Mouse (Mus musculus) liver, adult 2 months (tissue): ENCODE measurements around the gene Hyal2. TPM values are rescaled to one million over a fixed set of nuclear protein-coding genes. Genes with fewer than 3 reads are reported as not detected.
A peak's percentile ranks its signal among the peaks of the same experiment; 100 is the strongest.

Source experiments
- DNase-seq: peaks from one replicate; pipeline ENCODE4 v3.0.0-alpha.2; 2011; ENCODE audit warnings: low read depth, low spot score; ENCODE audit errors: extremely low read depth
- H3K27ac ChIP-seq: fragments of 200-500 bp; replicated peaks from 2 replicates; pipeline ENCODE4 v1.5.1; 2012; ENCODE audit warnings: low read depth, mild to moderate bottlenecking, control low read depth, inconsistent platforms, low read length; ENCODE audit not compliant: insufficient read depth
- H3K27me3 ChIP-seq: fragments of 200-500 bp; 2 replicates; pipeline ENCODE4 v1.6.1; 2012; ENCODE audit warnings: mild to moderate bottlenecking, moderate library complexity, low read length, inconsistent platforms; ENCODE audit not compliant: control insufficient read depth, insufficient read depth
- H3K36me3 ChIP-seq: fragments of 200-500 bp; 2 replicates; pipeline ENCODE4 v1.6.1; 2012; ENCODE audit warnings: low read length, inconsistent platforms; ENCODE audit not compliant: control insufficient read depth, insufficient read depth
- H3K4me1 ChIP-seq: fragments of 200-500 bp; 2 replicates; pipeline ENCODE4 v1.6.1; 2011; ENCODE audit warnings: low read length; ENCODE audit not compliant: control insufficient read depth, insufficient read depth
- H3K4me3 ChIP-seq: fragments of 200-500 bp; 2 replicates; pipeline ENCODE4 v1.5.1; 2011; ENCODE audit warnings: low read depth, mild to moderate bottlenecking, control low read depth, low read length, moderate library complexity; ENCODE audit not compliant: insufficient read depth
- H3K79me2 ChIP-seq: fragments of 200-500 bp; 2 replicates; pipeline ENCODE4 v1.6.1; 2012; ENCODE audit warnings: inconsistent platforms, mild to moderate bottlenecking, low read length, moderate library complexity; ENCODE audit not compliant: control insufficient read depth, insufficient read depth
- H3K9ac ChIP-seq: fragments of 200-500 bp; 2 replicates; pipeline ENCODE4 v1.6.1; 2012; ENCODE audit warnings: low read depth, mild to moderate bottlenecking, control low read depth, inconsistent platforms, low read length
- CTCF ChIP-seq: fragments of 200-500 bp; IDR thresholded peaks from 2 replicates; pipeline ENCODE4 v1.5.1; 2011; ENCODE audit warnings: low read depth, low read length, control low read depth
- POLR2A ChIP-seq: fragments of 200-500 bp; IDR thresholded peaks from 2 replicates; pipeline ENCODE4 v1.6.1; 2011; ENCODE audit warnings: low read length, control low read depth; ENCODE audit not compliant: insufficient read depth; ENCODE audit errors: extremely low read depth
- WGBS: fragments of 180-500 bp; shearing (Covaris S2); methylation state at CpG from one replicate; pipeline ENCODE4 v1.1.7; 2018; 5-methylcytosine and 5-hydroxymethylcytosine counted together
- polyA plus RNA-seq: library from polyadenylated mRNA; depleted of rRNA; stranded (reverse); fragments of >200 nt; gene quantifications from 2 replicates; pipeline ENCODE4 v1.2.3, GENCODE M21; 2012
- total RNA-seq: library from RNA; depleted of rRNA; stranded (reverse); fragments of >200 nt; gene quantifications from 2 replicates; pipeline ENCODE4 v1.2.3, GENCODE M21; 2014

Gene Hyal2
- total and polyA plus RNA-seq, 2 experiments: 38.4 to 64.1 TPM

DNA sequence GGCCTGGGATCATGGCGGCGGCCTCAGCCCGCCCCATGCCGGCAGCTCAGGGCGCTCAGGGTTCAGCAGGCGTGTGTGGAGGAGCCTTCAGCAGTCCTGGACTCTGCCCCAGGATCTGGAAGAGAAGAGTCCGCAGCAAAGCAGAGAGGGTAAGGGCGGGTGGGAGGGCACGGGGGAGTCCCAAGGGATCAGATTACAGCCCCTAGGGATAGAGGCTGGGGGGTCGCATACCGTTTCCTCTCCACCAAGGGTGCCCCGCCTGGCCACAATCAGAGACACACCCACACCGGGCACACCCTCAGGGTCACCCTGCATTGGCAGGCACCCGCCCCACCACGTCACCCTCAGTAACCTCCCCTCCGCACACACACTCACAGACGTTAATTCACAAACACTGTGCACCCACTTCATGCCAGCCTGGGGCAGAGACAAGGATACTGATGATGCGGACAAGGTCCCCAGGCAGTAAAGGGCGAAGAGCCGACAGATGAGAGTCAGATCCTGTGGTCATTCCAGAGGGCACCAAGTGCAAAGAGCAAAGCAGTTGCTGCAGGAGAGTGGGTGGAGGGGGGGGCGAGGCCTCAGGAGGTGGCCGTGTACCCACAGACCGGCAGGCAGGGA lies 37.4 kb downstream of the Hyal2 start:
- no peak overlapping the region for H3K9ac ChIP-seq
- no peak overlapping the region for H3K27ac ChIP-seq
- H3K27me3 ChIP-seq: no peaks in the 10 kb centered on the region
- H3K36me3 ChIP-seq: no peaks in the 10 kb centered on the region
- H3K4me3 ChIP-seq: no peak overlapping the region
- H3K4me1 ChIP-seq: peaks cover 4% of the 10 kb centered on the region; the same call in 1 of the 2 replicates
- no peak for DNase-seq
- 48% methylated on average over 23 of the region's 23 CpGs for WGBS
- no peaks in the 10 kb centered on the region for H3K79me2 ChIP-seq
- no peak for TF ChIP-seq CTCF
- no peak for TF ChIP-seq POLR2A

DNA sequence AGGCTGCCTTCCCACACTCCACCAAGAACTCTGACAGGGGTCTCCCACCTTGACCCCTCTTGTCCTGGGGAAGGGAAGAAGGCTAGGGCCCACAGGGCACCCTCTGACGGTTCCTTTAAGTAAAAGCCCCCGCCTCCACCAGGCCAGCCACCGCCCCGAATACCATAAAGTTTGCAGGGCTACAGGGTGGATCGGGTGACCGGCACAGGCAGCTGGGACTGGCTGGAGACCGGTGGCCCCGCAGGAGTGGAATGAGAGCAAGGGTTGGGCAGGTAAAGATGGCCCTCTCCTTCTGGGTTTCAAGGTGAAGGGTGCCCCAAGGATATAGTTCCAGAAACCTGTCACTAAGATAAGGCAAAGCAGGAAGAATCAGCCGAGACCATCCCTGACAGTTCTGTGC lies 38.8 kb downstream of the Hyal2 start:
- no peak overlapping the region for H3K27ac ChIP-seq
- no peak overlapping the region for H3K9ac ChIP-seq
- H3K36me3 ChIP-seq: no peaks in the 10 kb centered on the region
- H3K27me3 ChIP-seq: no peaks in the 10 kb centered on the region
- H3K4me1 ChIP-seq: peaks cover 2% of the 10 kb centered on the region; the same call in 1 of the 2 replicates
- H3K4me3 ChIP-seq: no peak overlapping the region
- no peaks in the 10 kb centered on the region for H3K79me2 ChIP-seq
- TF ChIP-seq POLR2A (no peak), CTCF (no peak)
- DNase-seq: no peak
- 61% methylated on average over 9 of the region's 9 CpGs for WGBS

DNA sequence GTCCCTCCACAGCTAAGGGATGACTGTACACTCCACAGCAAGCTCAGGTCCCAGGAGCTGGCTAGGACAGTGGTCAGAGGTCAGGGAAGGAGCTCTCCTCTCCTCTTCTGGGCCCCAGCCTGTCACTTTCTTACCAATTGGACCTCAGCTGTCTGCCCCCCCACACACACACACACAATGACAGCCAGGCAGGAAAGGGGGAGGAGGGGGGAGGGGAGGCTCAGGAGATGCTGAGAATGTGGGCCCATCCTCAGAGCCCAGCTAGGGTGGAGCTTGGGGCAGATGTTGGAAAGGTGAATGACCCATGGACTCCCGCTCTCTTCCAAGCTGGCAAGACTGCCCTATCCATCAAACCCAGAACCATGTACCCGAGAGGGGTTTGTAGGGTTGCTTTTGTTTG lies 39.3 kb downstream of the Hyal2 start:
- DNase-seq: no peak
- Histone ChIP-seq H3K27me3 (no peaks in the 10 kb centered on the region), H3K27ac (no peak overlapping the region), H3K9ac (no peak overlapping the region), H3K4me1 (peaks cover 2% of the 10 kb centered on the region; the same call in 1 of the 2 replicates), H3K79me2 (no peaks in the 10 kb centered on the region), H3K4me3 (no peak overlapping the region), H3K36me3 (no peaks in the 10 kb centered on the region)
- no peak for TF ChIP-seq POLR2A
- no peak for TF ChIP-seq CTCF
- 30% methylated on average over 2 of the region's 2 CpGs for WGBS

- H3K27me3 ChIP-seq: no peaks in the 10 kb centered on the region
- no peak for DNase-seq
- no peaks in the 10 kb centered on the region for H3K36me3 ChIP-seq
- H3K9ac ChIP-seq: no peak overlapping the region
- H3K79me2 ChIP-seq: no peaks in the 10 kb centered on the region
- H3K4me3 ChIP-seq: no peak overlapping the region
- 56% methylated on average over 9 of the region's 9 CpGs for WGBS
- H3K27ac ChIP-seq: 0 out of 2 replicates have a peak overlapping the region, but pooled peaks have one; percentile 25
- H3K4me1 ChIP-seq: peaks cover 2% of the 10 kb centered on the region; the same call in 1 of the 2 replicates
- no peak for TF ChIP-seq POLR2A
- no peak for TF ChIP-seq CTCF
Measured at GRCm38 (mm10) chr9:107607653-107608245, 40.0 kb downstream of the Hyal2 start.

DNA sequence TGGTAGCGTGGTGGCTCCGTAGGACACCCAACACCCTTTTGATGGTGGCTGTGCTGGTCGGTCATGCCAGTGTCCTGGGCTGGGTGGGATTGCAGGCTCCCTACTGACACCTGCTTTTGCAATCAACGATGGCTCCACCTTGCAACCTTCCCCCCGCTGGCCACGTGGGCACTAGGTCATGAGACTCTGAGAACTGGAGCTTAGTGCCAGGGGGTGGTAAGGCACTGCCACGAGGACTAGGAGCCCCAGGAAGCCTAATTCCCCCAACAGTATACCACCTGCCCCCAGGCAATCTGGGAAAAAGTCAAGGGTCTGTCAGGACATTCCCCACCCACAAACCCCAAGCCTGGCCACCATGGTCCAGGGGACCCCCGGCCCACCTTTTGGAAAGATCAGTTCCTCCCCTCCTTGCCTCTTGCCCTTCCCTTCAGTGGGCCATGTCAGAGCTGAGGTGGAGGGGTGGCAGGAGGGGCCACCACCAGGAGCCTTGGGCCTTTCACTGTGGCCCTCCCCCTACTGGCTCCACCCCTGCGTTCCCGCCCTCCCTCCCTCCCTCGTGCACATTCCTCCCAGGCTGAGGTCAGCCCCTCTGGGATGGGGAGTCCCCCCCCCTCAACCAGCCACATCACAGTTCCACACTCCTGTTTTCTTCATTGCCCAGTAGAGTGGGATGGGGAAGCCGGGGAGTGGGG lies 41.1 kb downstream of the Hyal2 start, which contains the start of gene Sema3b:
TSS of gene Sema3b (minus strand) at position 489 of the 692 bp plus-strand sequence.
- Histone ChIP-seq H3K79me2 (no peaks in the 10 kb centered on the region), H3K4me1 (peaks cover 2% of the 10 kb centered on the region; the same call in 1 of the 2 replicates), H3K27me3 (no peaks in the 10 kb centered on the region), H3K27ac (peak within 1 kb of the TSS; percentile 25; the same call in 1 of the 2 replicates), H3K4me3 (no peak within 1 kb of the TSS), H3K36me3 (no peaks in the 10 kb centered on the region), H3K9ac (no peak within 1 kb of the TSS)
- DNase-seq: peak; percentile 59
- 46% methylated on average over 12 of the region's 12 CpGs for WGBS
- 0 out of 2 replicates have a peak, but pooled peaks have one; percentile 3 for TF ChIP-seq POLR2A
- no peak for TF ChIP-seq CTCF
